Mouse (Mus musculus) forebrain, postnatal 0 days (tissue): ENCODE data around the gene Slc9a9. TPM values are rescaled to one million over a fixed set of nuclear protein-coding genes. Genes with fewer than 3 reads are reported as not detected.

Experiments used
- ATAC-seq: fragments of 200-750 bp; cut with Nextera tagmentation; 2 replicates; pipeline ENCODE4 v1.8.0; 2017; ENCODE audit warnings: mild to moderate bottlenecking, moderate library complexity
- DNase-seq: peaks from one replicate; pipeline ENCODE4 v3.0.0-alpha.2; 2015
- H3K27ac ChIP-seq: fragments of 300-500 bp; sonication (generic); 2 replicates; pipeline ENCODE4 v1.5.1; 2014; ENCODE audit warnings: low read depth, mild to moderate bottlenecking, antibody characterized with exemption, low read length, moderate library complexity, mixed read lengths
- H3K27me3 ChIP-seq: fragments of 300-500 bp; sonication (generic); 2 replicates; pipeline ENCODE4 v1.6.1; 2014; ENCODE audit warnings: mild to moderate bottlenecking, low read length, mixed read lengths; ENCODE audit not compliant: insufficient read depth
- H3K36me3 ChIP-seq: fragments of 300-500 bp; sonication (generic); 2 replicates; pipeline ENCODE4 v1.6.1; 2014; ENCODE audit warnings: mild to moderate bottlenecking, moderate library complexity; ENCODE audit not compliant: insufficient read depth
- H3K4me1 ChIP-seq: fragments of 300-500 bp; sonication (generic); 2 replicates; pipeline ENCODE4 v1.6.1; 2014; ENCODE audit warnings: antibody characterized with exemption; ENCODE audit not compliant: insufficient read depth
- H3K4me2 ChIP-seq: fragments of 300-500 bp; sonication (generic); 2 replicates; pipeline ENCODE4 v1.6.1; 2014; ENCODE audit warnings: low read depth, mild to moderate bottlenecking, moderate library complexity
- H3K4me3 ChIP-seq: fragments of 300-500 bp; sonication (generic); 2 replicates; pipeline ENCODE4 v1.5.1; 2014; ENCODE audit warnings: low read depth, low read length, mixed read lengths
- H3K9ac ChIP-seq: fragments of 300-500 bp; sonication (generic); 2 replicates; pipeline ENCODE4 v1.6.1; 2014; ENCODE audit warnings: mild to moderate bottlenecking
- H3K9me3 ChIP-seq: fragments of 300-500 bp; sonication (generic); 2 replicates; pipeline ENCODE4 v1.6.1; 2016; ENCODE audit warnings: low read length
- CTCF ChIP-seq: sonication (generic); IDR thresholded peaks from 2 replicates; pipeline ENCODE4 v1.5.1; 2016; ENCODE audit warnings: antibody characterized with exemption, control low read depth, low read depth
- WGBS: fragments of 180-500 bp; shearing (Covaris S2); extraction: QIAGEN DNeasy Blood & Tissue Kit; methylation state at CpG from one replicate; pipeline ENCODE4 v1.1.7; 2014; 5-methylcytosine and 5-hydroxymethylcytosine counted together
- polyA plus RNA-seq: library from polyadenylated mRNA; unstranded; fragments of >200 nt; fragmentation: Nextera tagmentation; extraction: Ambion mirVana; gene quantifications from 2 replicates; pipeline ENCODE4 v1.2.1, GENCODE M21; 2015
- total RNA-seq: library from RNA; depleted of rRNA; stranded (reverse); fragments of >200 nt; gene quantifications from 2 replicates; pipeline ENCODE4 v1.2.3, GENCODE M21; 2014

The Slc9a9 gene
- total and polyA plus RNA-seq, 2 experiments from 2014 or later, result 4.8 to 6.7 TPM

DNA sequence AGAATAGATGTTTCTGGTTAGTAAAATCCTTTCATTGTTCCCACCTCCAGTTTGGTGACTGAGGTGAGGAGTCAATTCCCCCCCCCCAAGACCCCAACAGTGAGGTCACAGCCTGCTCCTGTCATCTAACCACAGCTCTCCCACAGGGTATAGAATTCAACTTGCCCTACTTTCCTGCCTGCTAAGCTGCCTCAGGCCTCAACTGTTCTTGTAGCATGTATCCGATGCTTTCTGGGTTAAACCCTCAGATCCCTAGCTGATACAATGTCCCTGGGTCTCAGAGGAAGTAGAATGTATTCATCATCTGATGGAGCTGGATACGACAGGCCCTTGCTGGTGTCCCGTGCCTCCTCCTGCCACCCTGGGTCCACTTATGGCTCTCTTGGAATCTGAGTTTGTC, 408.9 kb downstream of the Slc9a9 start:
- no peak overlapping the region for H3K9ac ChIP-seq
- H3K27ac ChIP-seq, result no peak overlapping the region
- H3K27me3 ChIP-seq, result no peaks in the 10 kb centered on the region
- ATAC-seq (no peak), DNase-seq (no peak)
- no peak for TF ChIP-seq CTCF
- H3K4me1 ChIP-seq, result peaks cover 11% of the 10 kb centered on the region; the same call in 1 of the 2 replicates
- H3K4me3 ChIP-seq, result no peak overlapping the region
- H3K4me2 ChIP-seq, result no peak overlapping the region
- no peaks in the 10 kb centered on the region for H3K36me3 ChIP-seq
- no peaks in the 10 kb centered on the region for H3K9me3 ChIP-seq
- WGBS, result 77% methylated on average over 3 of the region's 3 CpGs

DNA sequence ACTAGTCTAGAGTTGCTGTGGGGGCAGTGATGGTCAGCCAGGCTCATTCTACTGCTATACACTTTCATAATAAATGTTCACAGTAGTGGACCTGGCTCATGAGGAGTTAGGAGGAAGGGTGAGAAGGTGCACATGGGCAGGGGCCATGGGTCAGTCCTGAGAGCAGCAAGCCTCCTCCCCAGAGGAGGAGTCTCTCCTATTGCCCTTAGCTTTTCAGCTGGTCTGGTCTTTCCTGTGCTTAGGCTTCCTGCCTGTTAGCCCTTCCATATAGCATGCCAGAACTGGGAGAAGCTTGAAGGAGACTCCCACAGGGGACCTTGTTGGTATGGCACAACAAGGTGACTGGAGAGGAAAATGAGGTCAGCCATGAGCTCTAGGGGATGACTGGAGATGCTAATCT, 410.2 kb downstream of the Slc9a9 start:
- H3K9ac ChIP-seq, result no peak overlapping the region
- H3K4me1 ChIP-seq, result peaks cover 11% of the 10 kb centered on the region; the same call in 1 of the 2 replicates
- H3K9me3 ChIP-seq, result no peaks in the 10 kb centered on the region
- H3K27ac ChIP-seq, result no peak overlapping the region
- no peaks in the 10 kb centered on the region for H3K36me3 ChIP-seq
- H3K27me3 ChIP-seq, result no peaks in the 10 kb centered on the region
- no peak for DNase-seq
- no peak overlapping the region for H3K4me3 ChIP-seq
- ATAC-seq, result no peak
- no peak for TF ChIP-seq CTCF
- no peak overlapping the region for H3K4me2 ChIP-seq

- Histone ChIP-seq H3K4me2 (no peak overlapping the region), H3K4me3 (no peak overlapping the region), H3K9ac (no peak overlapping the region), H3K27me3 (no peaks in the 10 kb centered on the region), H3K27ac (no peak overlapping the region), H3K4me1 (peaks cover 10% of the 10 kb centered on the region), H3K36me3 (no peaks in the 10 kb centered on the region), H3K9me3 (no peaks in the 10 kb centered on the region)
- WGBS, result 25% methylated on average over 8 of the region's 8 CpGs
- DNase-seq (no peak), ATAC-seq (peak; percentile 23; the same call in 1 of the 2 replicates)
- no peak for TF ChIP-seq CTCF
Measured at GRCm38 (mm10) chr9:95086109-95086821, 416.6 kb downstream of the Slc9a9 start.

GRCm38 (mm10) chr9:95088221-95088620, 418.5 kb downstream of the Slc9a9 start:
- WGBS, result 93% methylated on average over 4 of the region's 4 CpGs
- no peaks in the 10 kb centered on the region for H3K36me3 ChIP-seq
- H3K27ac ChIP-seq, result no peak overlapping the region
- no peak for ATAC-seq
- H3K4me3 ChIP-seq, result no peak overlapping the region
- H3K4me1 ChIP-seq, result peaks cover 10% of the 10 kb centered on the region
- H3K4me2 ChIP-seq, result no peak overlapping the region
- no peak overlapping the region for H3K9ac ChIP-seq
- TF ChIP-seq CTCF, result no peak
- no peaks in the 10 kb centered on the region for H3K9me3 ChIP-seq
- no peak for DNase-seq
- H3K27me3 ChIP-seq, result no peaks in the 10 kb centered on the region

DNA sequence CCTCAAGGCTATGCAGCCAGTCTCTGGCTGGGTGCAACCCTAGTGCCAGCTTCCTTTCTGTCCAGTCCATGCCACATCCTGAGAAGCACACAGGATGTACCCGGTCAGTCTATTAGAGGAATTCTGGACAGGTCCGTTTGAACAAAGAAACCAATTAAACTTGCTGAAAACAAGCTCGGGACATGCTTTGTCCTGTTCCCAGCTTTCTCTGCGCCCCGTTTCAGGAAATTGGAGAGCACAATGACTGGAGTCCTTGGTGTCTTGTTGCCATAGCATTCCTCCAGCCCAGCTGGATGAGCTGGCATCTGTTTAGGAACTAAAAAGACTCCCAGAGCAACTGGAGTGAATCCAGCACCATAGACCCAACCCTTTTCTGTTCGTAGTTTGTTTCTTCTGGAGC, 419.3 kb downstream of the Slc9a9 start:
- DNase-seq (peak; percentile 64), ATAC-seq (peak; percentile 86)
- Histone ChIP-seq H3K9ac (no peak overlapping the region), H3K9me3 (no peaks in the 10 kb centered on the region), H3K27ac (no peak overlapping the region), H3K4me1 (peaks cover 10% of the 10 kb centered on the region), H3K4me2 (no peak overlapping the region), H3K4me3 (no peak overlapping the region), H3K36me3 (no peaks in the 10 kb centered on the region), H3K27me3 (no peaks in the 10 kb centered on the region)
- no peak for TF ChIP-seq CTCF
- 12% methylated on average over 6 of the region's 6 CpGs for WGBS

DNA sequence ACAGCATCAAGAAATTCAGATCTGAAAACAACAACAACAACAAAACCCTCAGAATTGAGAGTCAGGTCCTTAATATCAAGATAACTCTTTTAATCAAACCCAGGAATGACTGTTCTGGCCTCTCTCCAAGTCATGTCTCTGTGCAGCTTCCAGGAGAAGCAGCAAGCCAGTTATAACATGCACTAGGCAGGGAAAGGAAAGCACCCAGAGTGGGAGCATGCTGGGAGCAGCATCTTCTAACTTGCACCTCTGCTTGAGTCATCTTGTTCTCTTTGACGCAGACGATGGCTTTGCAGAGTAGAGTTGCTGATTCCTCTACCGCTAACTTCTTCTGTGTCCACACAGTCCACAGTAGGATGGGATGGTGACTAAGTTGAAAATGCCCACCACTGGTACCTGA, 426.8 kb downstream of the Slc9a9 start:
- Histone ChIP-seq H3K9ac (no peak overlapping the region), H3K27me3 (no peaks in the 10 kb centered on the region), H3K27ac (no peak overlapping the region), H3K4me3 (no peak overlapping the region), H3K36me3 (no peaks in the 10 kb centered on the region), H3K4me1 (no peaks in the 10 kb centered on the region), H3K4me2 (no peak overlapping the region), H3K9me3 (no peaks in the 10 kb centered on the region)
- 94% methylated on average over 3 of the region's 3 CpGs for WGBS
- DNase-seq (no peak), ATAC-seq (no peak)
- no peak for TF ChIP-seq CTCF

- ATAC-seq, result no peak
- H3K9me3 ChIP-seq, result no peaks in the 10 kb centered on the region
- H3K4me3 ChIP-seq, result no peak overlapping the region
- H3K4me2 ChIP-seq, result no peak overlapping the region
- H3K27me3 ChIP-seq, result no peaks in the 10 kb centered on the region
- no peak overlapping the region for H3K27ac ChIP-seq
- no peaks in the 10 kb centered on the region for H3K4me1 ChIP-seq
- no peak overlapping the region for H3K9ac ChIP-seq
- DNase-seq, result no peak
- H3K36me3 ChIP-seq, result no peaks in the 10 kb centered on the region
- no peak for TF ChIP-seq CTCF
- WGBS, result 90% methylated on average over 6 of the region's 6 CpGs
Measured at GRCm38 (mm10) chr9:95105768-95106167, 436.1 kb downstream of the Slc9a9 start.

DNA sequence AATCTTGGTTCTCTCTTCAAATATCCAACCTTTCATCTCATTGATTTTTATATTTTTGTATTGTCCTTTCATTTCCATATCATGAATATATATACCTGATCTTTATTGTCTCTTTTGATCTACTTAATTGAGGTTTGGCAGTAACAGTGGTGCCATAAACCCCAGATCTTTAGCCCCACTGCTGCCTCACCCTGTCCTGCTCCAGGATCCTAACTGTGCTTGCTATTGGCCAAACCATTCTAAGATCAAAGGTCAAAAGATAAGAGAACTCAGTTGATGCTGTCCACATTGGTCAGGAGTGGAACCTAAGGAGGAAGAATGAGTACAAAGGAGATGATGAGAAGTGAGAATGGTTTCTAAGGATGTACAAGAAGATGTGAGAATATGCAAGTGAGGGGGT, 440.1 kb downstream of the Slc9a9 start:
- no peaks in the 10 kb centered on the region for H3K4me1 ChIP-seq
- ATAC-seq, result no peak
- no peak overlapping the region for H3K9ac ChIP-seq
- H3K4me3 ChIP-seq, result no peak overlapping the region
- no peaks in the 10 kb centered on the region for H3K27me3 ChIP-seq
- no peak overlapping the region for H3K27ac ChIP-seq
- no peak for DNase-seq
- H3K9me3 ChIP-seq, result no peaks in the 10 kb centered on the region
- no peak for TF ChIP-seq CTCF
- H3K4me2 ChIP-seq, result no peak overlapping the region
- H3K36me3 ChIP-seq, result no peaks in the 10 kb centered on the region
